Mouse (Mus musculus): ENCODE measurements around the gene Ift140.

DNA sequence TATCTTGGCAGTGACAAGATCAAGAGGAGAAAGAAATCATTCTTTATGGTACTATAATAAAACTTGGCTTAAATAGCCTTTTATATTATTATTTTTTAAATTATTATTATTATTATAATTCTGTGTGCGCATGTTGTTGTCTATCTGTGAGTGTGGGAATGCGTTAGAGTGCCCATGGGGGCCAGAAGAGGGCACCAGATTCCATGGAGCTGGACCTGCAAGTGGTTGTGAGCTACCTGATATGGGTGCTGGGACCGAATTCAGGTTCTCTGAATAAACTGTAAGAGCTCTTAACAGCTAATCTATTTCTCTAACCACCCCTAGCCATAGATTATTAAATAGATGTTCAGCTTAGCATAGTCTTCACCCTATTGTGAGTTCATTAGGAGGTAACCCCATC, 10.8 kb upstream of the Ift140 start:
- TF ChIP-seq CTCF (IDR thresholded peaks at IDR 0.05; ENCODE audit: low read depth) (no peak), EP300 (IDR thresholded peaks at IDR 0.05; ENCODE audit: low read depth) (no peak)

Data from liver, postnatal 0 days (tissue).